Mouse (Mus musculus): ENCODE results near the gene Sugct.

GRCm38 (mm10) chr13:16906974-16907373 lies 788.4 kb downstream of the Sugct start:
- TF ChIP-seq CTCF (IDR thresholded peaks at IDR 0.05; ENCODE audit: extremely low read depth, insufficient read depth, insufficient read length, insufficient replicate concordance) (no peak), POLR2A (IDR thresholded peaks at IDR 0.05; ENCODE audit: low read depth, low read length) (no peak)

All from spleen, adult 2 months (tissue).